Mouse (Mus musculus): ENCODE measurements around the gene Olfr1459.

- TF ChIP-seq CTCF (IDR thresholded peaks at IDR 0.05; ENCODE audit: low read depth): no peak
- TF ChIP-seq EP300 (optimal IDR thresholded peaks at IDR 0.05): no peak
These were observed 36.1 kb upstream of the Olfr1459 start, which contains the start of gene Olfr1462 for GRCm38 (mm10) chr19:13185434-13185833.

Data from stomach, postnatal 0 days (tissue).